Mouse (Mus musculus): ENCODE results near the gene Prtg. TPM values are rescaled to one million over a fixed set of nuclear protein-coding genes. Genes with fewer than 3 reads are reported as not detected.

The Prtg gene
- total RNA-seq (2014; rRNA removed) = 1.4 and 4.4 TPM in 2 replicates
- polyA plus RNA-seq (2015; fragmentation: Nextera tagmentation; extraction: Ambion mirVana) = 0.59 and 0.65 TPM in 2 replicates

DNA sequence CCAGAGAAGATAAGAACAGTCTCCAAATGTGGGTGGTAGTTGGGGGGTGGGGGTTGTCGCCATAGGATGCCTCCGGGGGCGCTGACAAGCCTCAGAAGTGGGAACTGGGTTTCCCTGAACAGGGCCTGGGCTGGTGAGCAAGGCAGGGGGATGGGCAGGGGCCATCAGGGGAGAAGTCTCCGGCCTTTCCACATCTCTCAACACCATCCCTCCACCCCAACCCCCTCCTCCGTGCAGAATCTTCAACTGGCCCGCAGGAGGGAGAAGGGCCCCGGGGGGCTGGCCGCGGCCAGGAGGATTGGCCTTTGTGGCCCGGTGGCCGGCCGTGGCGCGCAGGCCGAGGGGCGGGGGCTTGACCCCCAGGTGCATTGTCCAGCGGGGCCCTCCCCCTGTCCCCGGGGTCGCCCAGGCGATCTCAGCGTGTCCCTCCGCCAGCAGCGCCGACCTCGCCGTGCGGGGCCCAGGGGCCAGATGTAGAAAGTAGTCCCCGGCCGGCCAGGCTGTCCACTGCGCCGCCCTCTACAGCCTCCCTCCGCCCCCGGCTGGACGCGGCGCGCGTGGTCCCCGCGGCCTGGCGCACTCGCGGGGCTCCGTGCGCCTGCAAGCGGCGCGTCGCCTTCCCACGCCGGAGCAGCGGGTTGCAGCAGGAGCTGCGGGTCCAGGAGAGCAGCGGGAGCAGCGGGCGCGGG, at the start of gene Prtg:
Gene Prtg, plus strand, starts transcription at position 144 of the 689 bp plus-strand sequence.
- TF ChIP-seq CTCF (IDR thresholded peaks at IDR 0.05; ENCODE audit: low read depth) = no peak
- Histone ChIP-seq H3K36me3 (ENCODE audit: insufficient read depth, low read length) (no peaks in the 10 kb centered on the region), H3K4me2 (ENCODE audit: low read depth, low read length) (peak within 1 kb of the TSS; percentile 99), H3K27ac (peak within 1 kb of the TSS; percentile 66), H3K9ac (replicated peaks; ENCODE audit: low read length) (peak within 1 kb of the TSS; percentile 77), H3K27me3 (ENCODE audit: insufficient read depth, low read length) (no peaks in the 10 kb centered on the region; the same call in 1 of the 2 replicates), H3K4me3 (ENCODE audit: low read length) (peak within 1 kb of the TSS; percentile 80), H3K4me1 (ENCODE audit: insufficient read depth, low read length) (no peaks in the 10 kb centered on the region), H3K9me3 (ENCODE audit: low read length) (no peaks in the 10 kb centered on the region)
- under 1% methylated on average over 46 of the region's 57 CpGs for WGBS
- ATAC-seq = peak; percentile 87
- peak; percentile 51 for DNase-seq (ENCODE audit: low spot score)

DNA sequence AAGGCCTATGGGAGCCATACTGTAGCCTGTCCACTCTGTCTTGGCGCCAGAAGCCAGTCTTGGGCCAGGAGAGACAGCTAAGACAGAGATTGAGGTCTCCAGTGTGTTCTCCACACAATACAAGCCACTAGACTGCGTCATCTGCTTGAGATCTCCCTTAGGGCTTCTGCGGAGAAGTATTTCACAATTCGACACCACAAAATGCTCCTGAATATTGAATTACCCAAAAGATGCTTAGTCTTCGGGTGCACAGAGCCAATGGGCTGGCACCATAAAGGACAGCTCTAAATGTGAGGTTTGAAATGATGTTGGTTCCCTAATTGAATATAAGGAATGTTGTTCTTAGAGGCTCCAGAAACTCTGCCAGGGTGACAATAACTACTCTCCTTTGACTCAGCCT, 49.5 kb upstream of the Prtg start:
- Histone ChIP-seq H3K4me3 (ENCODE audit: low read length) (no peak overlapping the region), H3K4me1 (ENCODE audit: insufficient read depth, low read length) (no peaks in the 10 kb centered on the region), H3K27me3 (ENCODE audit: insufficient read depth, low read length) (no peaks in the 10 kb centered on the region), H3K9me3 (ENCODE audit: low read length) (no peaks in the 10 kb centered on the region), H3K36me3 (ENCODE audit: insufficient read depth, low read length) (no peaks in the 10 kb centered on the region), H3K4me2 (ENCODE audit: low read depth, low read length) (no peak overlapping the region), H3K27ac (no peak overlapping the region), H3K9ac (replicated peaks; ENCODE audit: low read length) (no peak overlapping the region)
- DNase-seq (ENCODE audit: low spot score) (no peak), ATAC-seq (no peak)
- TF ChIP-seq CTCF (IDR thresholded peaks at IDR 0.05; ENCODE audit: low read depth) = no peak
- 73% methylated on average over 5 of the region's 5 CpGs for WGBS

DNA sequence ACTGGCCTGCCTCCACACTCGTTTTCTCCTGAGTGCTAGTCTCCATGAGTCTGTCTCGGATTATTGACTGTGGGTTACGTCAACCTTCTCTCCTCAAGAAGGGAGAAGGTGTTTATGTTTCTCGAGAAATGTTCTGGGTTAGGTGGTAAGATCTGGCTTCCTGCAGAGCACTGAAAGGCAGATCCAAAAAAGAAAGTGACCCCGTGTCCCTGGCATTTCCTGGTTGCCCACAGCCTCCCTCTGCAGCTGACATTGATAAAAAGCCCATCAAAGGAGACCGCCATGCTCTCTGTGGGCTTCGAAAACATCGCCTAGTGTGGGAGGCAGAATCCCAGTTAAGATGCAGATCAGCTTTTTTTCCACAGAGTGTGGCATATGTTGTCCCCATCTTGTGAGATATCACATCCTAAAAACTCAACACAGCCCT, 48.0 kb upstream of the Prtg start:
- no peak overlapping the region for H3K27ac ChIP-seq
- DNase-seq (ENCODE audit: low spot score) (no peak), ATAC-seq (no peak)
- no peaks in the 10 kb centered on the region for H3K36me3 ChIP-seq (ENCODE audit: insufficient read depth, low read length)
- no peak overlapping the region for H3K9ac ChIP-seq (replicated peaks; ENCODE audit: low read length)
- no peaks in the 10 kb centered on the region for H3K27me3 ChIP-seq (ENCODE audit: insufficient read depth, low read length)
- no peak for TF ChIP-seq CTCF (IDR thresholded peaks at IDR 0.05; ENCODE audit: low read depth)
- H3K9me3 ChIP-seq (ENCODE audit: low read length) = no peaks in the 10 kb centered on the region
- H3K4me2 ChIP-seq (ENCODE audit: low read depth, low read length) = no peak overlapping the region
- 0 out of 2 replicates have a peak, but pooled peaks cover 3% of the 10 kb centered on the region for H3K4me1 ChIP-seq (ENCODE audit: insufficient read depth, low read length)
- 56% methylated on average over 8 of the region's 8 CpGs for WGBS
- no peak overlapping the region for H3K4me3 ChIP-seq (ENCODE audit: low read length)

DNA sequence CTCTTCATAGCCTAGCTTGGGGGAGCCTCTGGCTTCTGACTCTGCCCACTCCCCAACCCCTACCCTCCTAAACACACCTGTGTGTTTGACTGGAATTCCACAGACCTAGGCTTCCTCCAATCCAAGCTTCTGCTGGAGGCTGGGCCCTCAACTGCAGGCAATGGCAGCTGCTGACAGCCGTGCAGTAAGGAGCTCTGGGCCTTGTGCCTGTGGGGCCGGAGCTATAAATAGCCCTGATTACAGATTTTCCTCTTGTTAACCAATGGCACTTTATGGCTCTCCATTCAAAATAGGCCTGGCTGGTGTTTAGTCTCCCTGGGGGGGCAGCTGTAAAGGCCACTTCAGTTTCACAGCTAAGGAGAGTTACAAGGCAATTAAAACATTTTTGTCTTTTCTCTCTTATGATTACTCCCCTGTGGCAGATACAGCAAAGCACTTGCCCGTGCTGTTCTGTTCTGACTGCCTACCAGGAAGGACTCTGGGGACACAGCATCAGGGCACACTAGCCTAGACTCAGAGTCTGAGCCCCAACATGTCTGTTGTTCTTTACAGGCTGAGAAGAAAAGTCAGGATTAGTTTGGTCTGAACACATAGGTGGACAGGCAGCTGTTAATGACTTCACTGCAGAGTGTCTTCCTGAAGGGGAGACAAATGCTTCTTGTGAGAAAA, 43.5 kb upstream of the Prtg start:
- no peak overlapping the region for H3K9ac ChIP-seq (replicated peaks; ENCODE audit: low read length)
- H3K4me1 ChIP-seq (ENCODE audit: insufficient read depth, low read length) = 0 out of 2 replicates have a peak, but pooled peaks cover 3% of the 10 kb centered on the region
- ATAC-seq (peak; percentile 44; the same call in 1 of the 2 replicates), DNase-seq (ENCODE audit: low spot score) (peak; percentile 56)
- H3K27me3 ChIP-seq (ENCODE audit: insufficient read depth, low read length) = no peaks in the 10 kb centered on the region
- WGBS = 16% methylated on average over 3 of the region's 3 CpGs
- H3K9me3 ChIP-seq (ENCODE audit: low read length) = no peaks in the 10 kb centered on the region
- no peak for TF ChIP-seq CTCF (IDR thresholded peaks at IDR 0.05; ENCODE audit: low read depth)
- H3K4me3 ChIP-seq (ENCODE audit: low read length) = no peak overlapping the region
- no peak overlapping the region for H3K4me2 ChIP-seq (ENCODE audit: low read depth, low read length)
- H3K27ac ChIP-seq = 0 out of 2 replicates have a peak overlapping the region, but pooled peaks have one; percentile 26
- no peaks in the 10 kb centered on the region for H3K36me3 ChIP-seq (ENCODE audit: insufficient read depth, low read length)

DNA sequence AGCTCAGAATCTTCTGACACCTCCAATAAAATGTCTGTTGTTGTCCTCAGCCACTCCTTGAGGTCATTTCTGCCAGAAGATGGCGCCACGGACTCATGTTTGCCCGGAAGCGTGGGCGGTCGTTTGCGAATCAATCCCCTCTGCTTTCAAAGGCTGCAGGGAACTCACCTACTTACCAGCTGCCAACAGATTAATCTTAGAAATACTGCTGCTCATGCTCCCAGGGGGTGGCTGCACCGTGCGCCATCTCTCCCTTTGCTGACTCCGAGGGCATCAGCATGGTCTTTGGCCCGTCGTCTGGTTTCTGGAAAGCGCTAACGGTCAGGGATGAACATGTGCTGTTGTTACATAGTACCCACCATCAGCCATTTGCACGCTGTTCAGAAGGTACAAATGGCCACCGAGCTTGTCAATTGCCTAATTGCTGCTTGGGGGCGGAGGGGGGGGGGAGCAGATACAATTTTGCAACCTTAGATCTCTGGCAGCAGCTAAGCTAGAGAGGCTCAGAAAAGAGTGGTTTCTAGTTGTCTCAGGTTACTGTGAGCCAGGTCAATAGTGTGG, 39.8 kb upstream of the Prtg start:
- TF ChIP-seq CTCF (IDR thresholded peaks at IDR 0.05; ENCODE audit: low read depth) = peak; percentile 93
- Histone ChIP-seq H3K36me3 (ENCODE audit: insufficient read depth, low read length) (no peaks in the 10 kb centered on the region), H3K27me3 (ENCODE audit: insufficient read depth, low read length) (no peaks in the 10 kb centered on the region), H3K4me2 (ENCODE audit: low read depth, low read length) (peak overlapping the region; percentile 58), H3K27ac (peak overlapping the region; percentile 3; the same call in 1 of the 2 replicates), H3K9me3 (ENCODE audit: low read length) (no peaks in the 10 kb centered on the region), H3K9ac (replicated peaks; ENCODE audit: low read length) (peak overlapping the region; percentile 43), H3K4me1 (ENCODE audit: insufficient read depth, low read length) (0 out of 2 replicates have a peak, but pooled peaks cover 3% of the 10 kb centered on the region), H3K4me3 (ENCODE audit: low read length) (peak overlapping the region; percentile 32)
- DNase-seq (ENCODE audit: low spot score) = peak; percentile 94
- 1% methylated on average over 17 of the region's 17 CpGs for WGBS
- ATAC-seq = peak; percentile 88

DNA sequence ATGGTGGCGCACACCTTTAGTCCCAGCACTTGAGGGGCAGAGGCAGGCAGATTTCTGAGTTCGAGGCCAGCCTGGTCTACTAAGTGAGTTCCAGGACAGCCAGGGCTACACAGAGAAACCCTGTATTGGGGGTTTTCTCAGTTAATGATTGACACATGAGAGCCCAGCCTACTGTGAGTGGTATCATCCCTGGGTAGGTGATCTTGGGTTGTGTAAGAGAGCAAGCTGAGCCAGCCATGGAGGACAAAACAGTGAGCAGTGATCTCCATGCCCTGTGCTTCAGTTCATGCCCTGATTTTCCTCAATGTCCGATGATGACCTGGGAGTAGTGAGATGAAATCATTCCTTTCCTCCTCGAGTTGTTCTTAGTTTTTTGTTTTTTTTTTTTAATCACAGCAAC, 31.7 kb upstream of the Prtg start:
- WGBS = 86% methylated on average over 4 of the region's 4 CpGs
- no peak for TF ChIP-seq CTCF (IDR thresholded peaks at IDR 0.05; ENCODE audit: low read depth)
- no peak overlapping the region for H3K27ac ChIP-seq
- H3K27me3 ChIP-seq (ENCODE audit: insufficient read depth, low read length) = no peaks in the 10 kb centered on the region
- no peak overlapping the region for H3K4me3 ChIP-seq (ENCODE audit: low read length)
- DNase-seq (ENCODE audit: low spot score) (no peak), ATAC-seq (no peak)
- H3K36me3 ChIP-seq (ENCODE audit: insufficient read depth, low read length) = no peaks in the 10 kb centered on the region
- no peak overlapping the region for H3K4me2 ChIP-seq (ENCODE audit: low read depth, low read length)
- H3K9ac ChIP-seq (replicated peaks; ENCODE audit: low read length) = no peak overlapping the region
- H3K4me1 ChIP-seq (ENCODE audit: insufficient read depth, low read length) = no peaks in the 10 kb centered on the region
- no peaks in the 10 kb centered on the region for H3K9me3 ChIP-seq (ENCODE audit: low read length)
